ENCODE assay signal across 14 mouse cellular contexts in the genomic region with DNA sequence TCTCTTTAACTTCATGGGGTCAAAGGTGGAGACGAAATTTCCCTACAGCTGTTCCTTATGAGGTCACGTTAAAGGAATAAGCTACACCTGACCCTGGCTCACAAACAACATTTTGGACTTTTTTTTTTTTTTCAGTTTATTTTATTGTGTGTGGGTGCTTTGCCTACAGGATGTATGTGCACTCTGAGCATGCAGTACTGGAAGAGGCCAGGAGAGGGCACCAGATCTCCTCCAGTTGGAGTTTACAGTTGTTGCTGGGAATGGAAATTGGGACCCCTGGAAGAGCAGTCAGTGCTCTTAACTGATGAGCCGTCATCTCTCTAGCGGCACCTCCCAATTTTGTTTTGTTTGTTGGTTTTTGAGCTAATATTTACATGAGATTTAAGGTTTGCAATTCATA. TPM values are rescaled to one million over a fixed set of nuclear protein-coding genes. Genes with fewer than 3 reads are reported as not detected.
A peak's percentile ranks its signal among the peaks of the same experiment; 100 is the strongest.
DNase-seq lines count a peak whose midpoint lies in the region; TF ChIP-seq lines count a peak whose summit lies in the region.
"Had no signal": no experiment of that assay in that cellular context is flagged by ENCODE, and none has a peak within 500 bp of the region (broad histone marks: within the 10 kb centered on the region; RNA-seq: fewer than 3 reads in every experiment).

No protein-coding gene starts in this region.

- H3K4me3 ChIP-seq in left cerebral cortex, adult 2 months = no peak overlapping the region
- no peak overlapping the region for H3K4me3 ChIP-seq in cortical plate, adult 2 months (ENCODE audit: insufficient read depth, low read length)
- H3K4me3 ChIP-seq: embryonic facial prominence, embryonic 12.5 days; forebrain, embryonic 15.5 days; heart, embryonic 10.5 days; myocyte had no signal

- no peak overlapping the region for H3K27ac ChIP-seq in left cerebral cortex, adult 2 months
- H3K27ac ChIP-seq in cortical plate, adult 2 months (ENCODE audit: insufficient read depth, low read length) = no peak overlapping the region
- H3K27ac ChIP-seq: embryonic facial prominence, embryonic 12.5 days; forebrain, embryonic 15.5 days; heart, embryonic 10.5 days had no signal

- DNase-seq in left cerebral cortex, adult 2 months (ENCODE audit: extremely low spot score in 1 of 2, low spot score in 2 of 2) = no peak
- DNase-seq in left cerebral cortex, postnatal 4 days = no peak
- DNase-seq in A20 (ENCODE audit: low read depth, low spot score) = peak; percentile 25
- peak; percentile 26 to 35 for DNase-seq in B cell, adult 2 months
- no peak for DNase-seq in ovary, adult 18-20 months (ENCODE audit: low spot score)
- no peak for DNase-seq in frontal cortex, postnatal 36 days (ENCODE audit: low spot score in 2 of 2)
- DNase-seq: kidney, adult 11 months; right cerebral cortex, postnatal 25 days had no signal

- no peaks in the 10 kb centered on the region for H3K4me1 ChIP-seq in cortical plate, adult 2 months (ENCODE audit: control insufficient read depth, insufficient read depth, low read length)
- H3K4me1 ChIP-seq: embryonic facial prominence, embryonic 12.5 days; forebrain, embryonic 15.5 days; heart, embryonic 10.5 days had no signal

- intact Hi-C loops in left cerebral cortex, adult 2 months (cut with DNase I) = no loop called here
- intact Hi-C loops in left cerebral cortex, postnatal 4 days (cut with DNase I) = no loop called here

- no peak for TF ChIP-seq POLR2A in cortical plate, adult 2 months (IDR thresholded peaks at IDR 0.05; ENCODE audit: extremely low read depth, insufficient read depth, low read length)

- peak; percentile 33 for TF ChIP-seq CTCF in left cerebral cortex, adult 2 months (IDR thresholded peaks at IDR 0.05)
- 0 out of 2 replicates have a peak, but pooled peaks have one; percentile 17 for TF ChIP-seq CTCF in cortical plate, adult 2 months (IDR thresholded peaks at IDR 0.05; ENCODE audit: extremely low read depth, insufficient read depth, low read length)

RNA-seq across cellular contexts. Expression of a gene that starts 38.6 kb away (rescaled TPM):
- total RNA-seq in left cerebral cortex, adult 2 months (2021) = 10 to 100 TPM; 75.1 to 80.4 TPM
- 1 to 10 TPM; 2.4 to 3.1 TPM for total RNA-seq in left cerebral cortex, postnatal 4 days (2021)
- polyA plus RNA-seq in cortical plate, adult 2 months (2012; rRNA removed) = 72.8 and 74.3 TPM in 2 replicates
- polyA plus RNA-seq: activated CD4-positive, CD25-positive, alpha-beta regulatory T cell, adult 4 months; embryonic facial prominence, embryonic 12.5 days; forebrain, embryonic 15.5 days had no signal

RNA-seq across cellular contexts. Expression of a gene that starts 51.3 kb away (rescaled TPM):
- 1 to 10 TPM; 2.3 to 3.3 TPM for total RNA-seq in left cerebral cortex, adult 2 months (2021)
- total RNA-seq in left cerebral cortex, postnatal 4 days (2021) = 1 to 10 TPM in 1 of 2 experiments, under 1 TPM in 1; 0.72 to 1.8 TPM
- polyA plus RNA-seq in cortical plate, adult 2 months (2012; rRNA removed) = 9.4 and 11.0 TPM in 2 replicates

RNA-seq across cellular contexts. Expression of a gene that starts 56.6 kb away (rescaled TPM):
- 1 to 10 TPM; 7.6 to 9.4 TPM for total RNA-seq in left cerebral cortex, adult 2 months (2021)
- total RNA-seq in left cerebral cortex, postnatal 4 days (2021) = 1 to 10 TPM; 1.5 to 1.9 TPM
- polyA plus RNA-seq in cortical plate, adult 2 months (2012; rRNA removed) = 9.6 and 11.8 TPM in 2 replicates

Comparison
In these comparisons a context has a peak if more than half of its experiments do, and no peak if none do; other contexts are left out.
1. RNA of a gene that starts 38.6 kb away (total RNA-seq): 75.1 to 80.4 TPM in left cerebral cortex, adult 2 months; 2.4 to 3.1 TPM in left cerebral cortex, postnatal 4 days; every median in the first group is over 10 times any median in the second.
2. DNase-seq: peak in A20 (single experiment) and B cell, adult 2 months (2 of 2); none in left cerebral cortex, adult 2 months (0 of 2), left cerebral cortex, postnatal 4 days (single experiment), ovary, adult 18-20 months (single experiment) and frontal cortex, postnatal 36 days (0 of 2).